Mouse (Mus musculus) C2C12 (cell line): ENCODE measurements around the gene Cfdp1.

Source experiments
- CEBPB ChIP-seq: IDR thresholded peaks from one replicate; pipeline ENCODE4 v1.6.1; 2011; ENCODE audit warnings: low read depth, mild to moderate bottlenecking, control low read depth, moderate library complexity
- MAX ChIP-seq: IDR thresholded peaks from one replicate; pipeline ENCODE4 v1.6.1; 2011; ENCODE audit warnings: mild to moderate bottlenecking, control low read depth

- TF ChIP-seq MAX (no peak), CEBPB (no peak)
These were observed 45.0 kb downstream of the Cfdp1 start for GRCm38 (mm10) chr8:111808891-111809622.
